Mouse (Mus musculus) megakaryocyte, adult 5-6 weeks (primary cell): Measurements from ENCODE around the gene Urb2. TPM values are rescaled to one million over a fixed set of nuclear protein-coding genes. Genes with fewer than 3 reads are reported as not detected.

ENCODE experiments used
- ATAC-seq: 2 replicates; pipeline ENCODE4 v1.8.0; 2016; ENCODE audit warnings: mild to moderate bottlenecking, inconsistent platforms; ENCODE audit not compliant: poor library complexity, severe bottlenecking
- total RNA-seq, 2 experiments: library from RNA; stranded (forward) in 1 of 2; stranded (reverse) in 1 of 2; fragments of 153-499, 151-499 nt in 1 of 2; fragments of 221-1000, 200-1000 nt in 1 of 2; gene quantifications; 2 replicates each; pipeline versions ENCODE4 v1.2.3 to v1.2.4; 2015 to 2017

The Urb2 gene
- total RNA-seq, 2 experiments from 2014 or later: 4.2 to 5.5 TPM

DNA sequence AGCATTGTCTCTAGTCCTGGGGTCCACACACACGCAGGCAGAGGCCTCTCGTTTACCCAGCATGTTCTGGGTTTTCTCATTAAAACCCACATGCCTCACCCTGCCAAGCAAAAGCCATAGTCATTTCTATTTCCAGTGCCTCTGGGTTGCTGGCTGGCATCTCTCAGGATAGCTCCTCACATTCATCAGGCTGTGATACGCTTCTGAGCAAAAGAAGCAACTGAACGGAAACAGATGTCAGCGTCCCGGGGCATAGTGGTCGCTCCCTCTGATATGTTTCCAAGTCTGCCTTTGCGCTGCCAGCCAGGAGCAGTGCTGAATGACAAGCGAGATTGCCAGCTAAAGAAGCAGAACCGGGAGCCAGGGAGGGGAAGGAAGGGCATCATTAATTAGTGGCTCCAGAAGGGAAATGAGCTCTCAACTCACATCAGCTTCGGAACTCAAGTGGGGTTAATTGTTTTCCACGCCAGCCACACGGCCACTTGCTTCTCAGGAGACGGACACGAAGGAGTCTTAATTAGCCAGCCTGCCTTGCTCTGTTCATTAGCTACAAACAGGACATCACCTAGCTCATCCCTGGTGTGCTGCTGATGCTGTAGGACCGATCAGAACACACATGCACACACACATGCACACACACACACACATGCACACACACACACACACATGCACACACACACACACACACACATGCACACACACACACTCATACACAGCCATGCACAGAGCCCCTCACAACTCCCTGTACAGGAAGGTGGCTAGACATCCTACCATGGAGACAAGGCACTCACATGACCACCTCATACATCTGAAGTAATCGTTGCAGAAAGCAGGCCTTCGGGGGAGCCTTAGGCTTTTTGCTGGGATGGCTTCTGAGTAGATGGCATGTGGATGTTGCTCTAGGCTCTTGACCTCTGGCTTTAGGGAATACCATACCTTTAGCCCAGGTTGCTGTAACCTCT is 49.3 kb downstream of the Urb2 start:
- no peak for ATAC-seq

DNA sequence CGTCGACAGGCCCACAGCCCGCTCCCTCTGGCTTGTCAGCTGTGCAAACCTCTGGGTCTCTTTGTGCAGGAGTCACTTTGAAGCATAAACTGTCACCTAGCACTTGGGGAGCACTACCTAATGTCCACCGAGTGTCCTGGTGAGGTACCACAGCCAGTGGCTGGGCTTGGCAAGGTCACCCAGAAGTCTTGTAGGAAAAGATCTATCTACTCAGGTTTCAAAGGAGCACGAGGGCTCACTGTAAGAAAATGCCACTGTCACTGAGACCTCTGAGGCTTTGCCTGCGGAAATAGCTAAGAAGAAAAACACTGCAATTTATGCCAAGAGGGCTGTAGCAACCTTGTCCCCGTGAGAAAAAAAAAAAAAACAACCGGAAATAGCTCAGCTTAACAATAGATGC is 54.7 kb downstream of the Urb2 start:
- ATAC-seq: no peak

DNA sequence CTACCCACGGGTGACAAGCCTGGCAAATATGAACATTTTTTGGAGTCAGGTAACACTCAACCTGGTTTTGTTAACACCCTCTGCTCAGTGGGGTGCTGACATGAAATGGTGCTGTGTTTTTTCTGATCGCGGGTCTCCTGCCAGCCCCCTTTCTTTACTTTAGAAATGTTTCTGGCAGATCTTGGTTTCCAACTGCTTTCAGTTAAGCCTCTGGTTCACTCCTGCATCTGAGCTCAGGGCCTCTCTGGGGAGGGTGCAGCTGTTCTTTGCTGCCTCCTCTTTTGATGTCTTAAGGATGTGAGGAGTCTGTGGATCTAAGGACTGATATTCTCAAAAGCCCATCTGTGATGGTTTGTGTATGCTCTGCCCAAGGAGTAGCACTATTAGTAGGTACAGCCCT is 55.1 kb downstream of the Urb2 start:
- ATAC-seq: no peak

DNA sequence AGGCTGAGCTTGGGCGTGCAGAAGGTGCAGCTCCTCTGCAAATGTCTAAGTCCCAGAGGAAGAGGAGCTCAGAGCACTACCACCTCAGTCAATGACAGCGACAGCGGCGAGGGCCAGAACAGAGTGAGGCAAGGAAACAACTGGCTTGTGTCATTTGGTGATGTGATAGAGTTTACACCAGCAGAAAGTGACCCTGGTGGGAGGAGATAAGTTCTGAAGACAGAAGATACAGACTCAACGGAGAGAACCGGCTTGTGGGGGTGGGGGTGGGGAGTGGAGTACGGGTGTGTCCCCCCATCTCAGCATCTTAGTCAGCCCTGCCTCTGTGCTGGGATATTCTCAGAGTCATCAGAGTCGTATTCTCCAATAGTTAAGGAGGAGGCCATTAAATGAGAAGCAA is 56.1 kb downstream of the Urb2 start:
- 0 out of 2 replicates have a peak, but pooled peaks have one; percentile 40 for ATAC-seq

DNA sequence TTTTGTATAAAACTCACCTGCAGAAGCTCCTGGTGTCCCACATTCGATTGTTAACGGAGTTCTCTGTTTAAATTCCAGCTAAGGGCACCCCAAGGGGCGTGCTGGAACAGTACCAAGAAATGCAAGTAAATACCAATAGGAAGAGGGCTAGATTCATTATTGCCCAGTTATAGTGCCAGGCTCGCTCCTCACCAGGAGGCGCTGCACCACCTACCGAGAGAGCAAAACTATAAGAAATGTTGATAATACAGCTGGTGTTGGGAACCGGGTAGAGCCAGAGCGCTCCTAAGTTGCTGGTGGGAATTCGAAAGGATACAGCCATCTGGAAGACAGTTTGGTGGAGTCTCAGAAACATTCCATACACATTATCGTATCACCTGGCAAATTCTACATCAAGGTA is 56.7 kb downstream of the Urb2 start:
- ATAC-seq: no peak

DNA sequence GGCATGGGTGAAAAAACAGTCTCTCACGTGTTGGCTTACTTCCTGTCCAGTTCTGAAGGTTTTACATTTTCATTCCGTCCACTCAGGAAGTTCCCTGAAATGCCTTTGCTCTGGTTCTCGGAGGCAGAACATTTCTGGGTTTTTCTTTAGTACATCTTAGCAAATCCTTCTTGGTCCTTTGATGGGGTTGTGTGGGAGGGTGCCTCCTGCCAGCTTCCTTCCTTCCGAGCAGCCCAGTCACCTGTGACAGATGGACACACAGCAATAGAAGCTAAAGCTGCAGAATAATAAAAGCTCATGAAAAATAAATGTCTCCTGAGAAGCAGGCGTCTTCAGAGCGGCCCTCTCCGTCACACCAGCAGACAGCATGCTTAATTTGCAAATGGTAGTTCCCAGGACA is 57.7 kb downstream of the Urb2 start:
- no peak for ATAC-seq

DNA sequence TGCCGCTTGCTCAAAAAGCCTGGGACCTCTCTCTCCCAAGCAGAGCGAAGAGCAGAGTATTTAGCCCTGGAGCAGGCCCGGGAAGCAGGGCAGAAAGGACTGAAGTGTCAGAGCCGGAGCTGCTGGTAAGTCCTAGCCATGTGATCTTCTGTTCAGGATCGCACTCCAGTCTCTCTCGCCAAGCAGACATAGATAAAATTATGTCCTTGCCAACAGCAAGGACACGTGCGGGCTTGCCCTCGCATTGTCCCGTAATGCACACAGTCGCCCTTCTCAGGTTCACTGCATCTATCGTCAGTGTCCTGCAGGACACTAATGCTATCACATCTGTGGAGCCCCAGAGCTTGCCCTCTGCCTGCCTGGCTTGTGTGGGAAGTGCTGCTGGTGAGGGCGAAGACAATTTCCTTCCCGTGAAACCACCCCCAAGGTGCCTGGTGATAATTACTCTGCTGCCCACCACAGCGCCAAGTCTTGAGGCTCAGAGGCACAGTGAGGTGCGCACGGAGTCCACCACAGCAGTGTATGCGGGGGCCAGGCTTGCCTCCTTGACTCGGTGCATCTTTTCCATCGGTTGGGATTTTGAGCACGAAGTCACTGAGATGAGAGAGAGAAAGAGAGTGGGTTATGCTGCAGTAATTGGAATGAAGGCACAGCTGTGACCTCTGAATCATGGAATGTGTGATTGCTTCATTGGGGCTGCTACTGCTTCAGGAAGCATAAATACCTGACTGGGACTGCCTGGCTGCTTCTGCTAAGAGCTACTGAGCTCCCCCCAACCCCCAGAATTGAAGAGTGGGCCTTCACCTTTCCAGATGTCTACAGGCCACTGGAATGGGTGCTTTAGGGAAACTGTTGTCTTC is 59.4 kb downstream of the Urb2 start:
- ATAC-seq: no peak

DNA sequence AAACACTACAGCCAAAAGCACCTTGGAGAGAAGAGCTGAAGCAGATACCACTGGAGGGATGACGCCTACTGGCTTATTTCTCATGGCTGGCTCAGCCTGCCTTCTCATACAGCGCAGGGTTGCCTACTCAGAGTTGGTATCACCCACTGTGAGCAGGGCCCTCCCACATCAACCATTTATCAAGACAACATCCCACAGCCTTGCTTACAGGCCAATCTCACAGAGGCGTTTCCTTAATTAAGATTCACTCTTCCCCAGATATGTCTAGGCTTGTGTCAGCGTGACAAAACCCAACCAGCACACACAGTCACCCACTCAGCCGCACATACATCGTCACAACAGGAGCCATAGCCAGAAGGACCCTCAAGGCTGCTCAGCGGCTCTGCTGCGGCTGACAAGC is 61.3 kb downstream of the Urb2 start:
- no peak for ATAC-seq

DNA sequence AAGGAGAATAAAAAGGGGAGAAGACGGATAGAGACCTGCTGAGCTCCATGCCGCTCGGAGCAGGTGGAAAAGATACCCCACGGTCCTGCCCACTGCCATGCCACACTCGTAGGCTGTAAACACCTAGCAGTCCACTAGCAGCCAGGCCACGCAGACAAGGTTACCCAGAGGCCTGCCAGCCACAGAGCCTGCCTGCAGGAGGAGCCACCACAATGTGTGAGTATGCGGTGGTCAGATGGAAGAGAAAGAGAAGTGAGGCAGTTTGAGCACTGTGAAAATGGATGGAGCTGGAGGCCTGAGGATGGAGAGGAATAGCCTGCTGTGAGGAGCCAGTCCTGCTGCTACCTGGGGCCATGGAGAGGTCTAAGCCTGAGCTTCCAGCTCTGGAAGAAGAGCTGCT is 62.3 kb downstream of the Urb2 start:
- ATAC-seq: no peak

DNA sequence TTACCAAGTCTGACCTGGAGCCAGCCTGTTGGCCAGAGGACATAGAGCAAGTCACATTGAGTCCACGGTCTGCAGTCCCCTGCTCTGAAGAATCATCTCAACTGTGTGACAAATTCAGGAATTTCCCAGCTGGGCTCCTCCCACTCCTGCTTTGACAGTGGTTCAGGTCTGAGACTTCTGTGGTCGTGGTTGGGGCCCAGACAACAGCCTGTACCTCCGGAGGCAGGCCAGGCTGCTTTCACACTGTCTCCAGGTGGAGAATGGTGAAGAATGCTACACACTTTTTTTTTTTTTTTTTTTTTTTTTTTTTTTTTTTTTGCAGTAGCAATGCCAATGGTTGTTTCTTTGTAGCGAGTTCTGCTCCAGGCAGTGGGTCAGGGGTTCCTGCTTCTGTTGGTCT is 64.4 kb downstream of the Urb2 start:
- no peak for ATAC-seq

DNA sequence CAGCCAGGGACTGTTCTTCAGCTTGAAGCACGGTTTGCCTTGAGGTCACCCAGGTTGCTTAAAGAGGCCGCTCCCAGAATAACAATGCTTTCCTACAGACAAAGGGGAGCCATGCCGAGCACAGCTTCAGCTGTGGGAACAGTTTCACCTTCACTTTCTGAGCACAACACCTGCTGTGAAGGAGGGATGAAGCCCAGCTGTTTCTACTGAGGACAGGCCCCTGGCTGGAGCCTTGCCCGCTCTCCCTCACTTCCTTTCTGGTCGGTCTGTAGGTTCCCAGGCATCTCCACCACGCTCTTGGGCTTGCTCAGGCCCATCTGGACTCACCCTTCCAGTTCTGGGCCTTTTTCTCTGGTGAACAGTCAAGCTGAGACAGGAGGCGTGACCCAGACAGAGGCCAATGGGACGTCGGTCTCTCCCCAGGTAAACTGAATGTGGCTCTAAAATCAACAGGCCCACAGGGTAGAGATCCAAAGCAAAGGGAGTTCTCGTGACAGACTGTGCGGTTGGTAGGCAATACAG is 66.8 kb downstream of the Urb2 start:
- ATAC-seq: no peak

DNA sequence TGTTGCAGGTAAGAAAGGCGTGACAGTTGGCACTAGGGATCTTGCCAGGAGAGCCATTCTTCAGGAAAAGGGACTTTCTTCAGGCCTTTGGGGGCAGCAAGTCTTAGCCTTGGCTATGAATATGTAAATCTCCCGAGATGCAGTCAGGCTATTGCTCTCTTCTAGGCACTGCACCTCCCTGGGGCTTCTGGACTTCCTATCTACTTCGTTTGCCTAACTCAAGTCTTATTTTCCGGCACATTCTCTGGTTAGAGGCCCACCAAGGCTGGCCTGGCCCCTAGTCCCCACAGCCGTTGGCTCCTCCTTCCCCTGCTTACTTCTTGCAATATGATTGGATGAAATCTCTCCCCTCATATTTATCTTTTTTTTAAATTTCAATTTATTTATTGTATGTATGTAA is 67.7 kb downstream of the Urb2 start:
- no peak for ATAC-seq

DNA sequence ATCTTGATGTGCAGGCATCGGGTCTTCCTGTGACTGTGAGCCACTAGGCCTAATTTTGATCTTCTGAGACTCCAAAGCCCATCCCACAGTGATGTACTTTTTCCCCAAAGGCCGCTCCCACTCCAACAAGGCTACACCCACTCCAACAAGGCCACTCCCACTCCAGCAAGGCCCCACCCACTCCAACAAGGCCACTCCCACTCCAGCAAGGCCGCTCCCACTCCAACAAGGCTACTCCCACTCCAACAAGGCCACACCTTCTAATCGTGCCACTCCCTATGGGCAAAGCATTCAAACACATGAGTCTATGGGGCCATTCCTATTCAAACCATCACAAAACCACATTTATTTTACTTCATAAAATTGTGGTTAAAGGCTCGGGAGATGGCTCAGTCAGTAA is 69.2 kb downstream of the Urb2 start:
- ATAC-seq: no peak

Other genes with a start within 250 kb of the Urb2 start
- gene Rab4a, start 215.5 kb upstream of the Urb2 start, total RNA-seq (2015): 1.2 and 2.1 TPM in 2 replicates
- 0.26 and 1.1 TPM in 2 replicates for gene Rab4a, start 215.5 kb upstream of the Urb2 start, total RNA-seq (2017)
- gene Ccsap, start 161.3 kb upstream of the Urb2 start, total RNA-seq (2015): 8.0 and 9.2 TPM in 2 replicates
- gene Ccsap, start 161.3 kb upstream of the Urb2 start, total RNA-seq (2017): 11.1 and 11.7 TPM in 2 replicates
- not detected in 2 replicates for gene Acta1, start 126.8 kb upstream of the Urb2 start, total RNA-seq (2015)
- gene Acta1, start 126.8 kb upstream of the Urb2 start, total RNA-seq (2017): not detected in 2 replicates
- gene Nup133, start 72.2 kb upstream of the Urb2 start, total RNA-seq (2015): 10.9 and 15.0 TPM in 2 replicates
- 15.3 and 17.4 TPM in 2 replicates for gene Nup133, start 72.2 kb upstream of the Urb2 start, total RNA-seq (2017)
- gene Abcb10, start 38.4 kb upstream of the Urb2 start, total RNA-seq (2015): 5.0 and 7.5 TPM in 2 replicates
- gene Abcb10, start 38.4 kb upstream of the Urb2 start, total RNA-seq (2017): 8.5 and 9.0 TPM in 2 replicates
- 14.5 and 15.3 TPM in 2 replicates for gene Taf5l, start 111 bp upstream of the Urb2 start, total RNA-seq (2015)
- 14.6 and 19.6 TPM in 2 replicates for gene Taf5l, start 111 bp upstream of the Urb2 start, total RNA-seq (2017)
- gene Galnt2, start 209.9 kb downstream of the Urb2 start, total RNA-seq (2015): 31.3 and 61.1 TPM in 2 replicates
- 15.5 and 20.4 TPM in 2 replicates for gene Galnt2, start 209.9 kb downstream of the Urb2 start, total RNA-seq (2017)